In the genomic region with DNA sequence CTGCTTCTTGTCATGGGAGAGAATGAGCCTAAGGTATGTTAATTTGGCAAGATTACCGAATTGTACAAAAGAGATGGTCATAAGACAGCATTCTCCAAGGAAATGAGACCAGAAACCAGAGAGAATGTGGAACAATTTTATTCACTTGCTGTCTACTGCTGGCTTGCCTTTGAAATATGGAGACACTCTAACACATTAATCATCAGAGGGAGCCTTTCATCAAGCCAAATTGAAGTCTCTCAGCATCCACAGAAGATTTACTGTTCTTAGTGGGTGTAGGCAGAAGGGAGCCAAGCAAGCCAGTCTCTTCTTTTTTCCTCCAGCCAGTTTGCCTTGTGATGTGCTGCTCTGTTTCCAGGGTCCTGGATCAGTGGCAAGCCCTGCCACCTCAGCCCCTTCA, we compare ENCODE assay signal across 18 mouse cellular contexts. TPM values are rescaled to one million over a fixed set of nuclear protein-coding genes. Genes with fewer than 3 reads are reported as not detected.
DNase-seq lines count a peak whose midpoint lies in the region; ATAC-seq and TF ChIP-seq lines count a peak whose summit lies in the region.
"Had no signal": no experiment of that assay in that cellular context is flagged by ENCODE, and none has a peak within 500 bp of the region (broad histone marks: within the 10 kb centered on the region; RNA-seq: fewer than 3 reads in every experiment).

No protein-coding gene starts in this region.

- H3K36me3 ChIP-seq in hindbrain, embryonic 15.5 days, result no peaks in the 10 kb centered on the region
- H3K36me3 ChIP-seq in hindbrain, embryonic 11.5 days (ENCODE audit: control insufficient read depth, insufficient read depth, low read length), result no peaks in the 10 kb centered on the region
- no peaks in the 10 kb centered on the region for H3K36me3 ChIP-seq in neural tube, embryonic 11.5 days (ENCODE audit: control insufficient read depth, insufficient read depth, low read length)
- H3K36me3 ChIP-seq in neural tube, embryonic 15.5 days, result no peaks in the 10 kb centered on the region
- H3K36me3 ChIP-seq in stomach, embryonic 16.5 days (ENCODE audit: control insufficient read depth, insufficient read depth, low read length), result no peaks in the 10 kb centered on the region
- H3K36me3 ChIP-seq: forebrain, embryonic 10.5 days had no signal

- H3K4me1 ChIP-seq in hindbrain, embryonic 15.5 days (replicated peaks), result no peaks in the 10 kb centered on the region
- no peaks in the 10 kb centered on the region for H3K4me1 ChIP-seq in hindbrain, embryonic 11.5 days (replicated peaks; ENCODE audit: control insufficient read depth, insufficient read depth, low read length)
- no peaks in the 10 kb centered on the region for H3K4me1 ChIP-seq in neural tube, embryonic 11.5 days (ENCODE audit: control insufficient read depth, insufficient read depth, low read length)
- no peaks in the 10 kb centered on the region for H3K4me1 ChIP-seq in neural tube, embryonic 15.5 days
- H3K4me1 ChIP-seq in embryonic fibroblast, embryonic 13.5 days (ENCODE audit: control insufficient read depth, insufficient read depth, low read length), result no peaks in the 10 kb centered on the region
- no peaks in the 10 kb centered on the region for H3K4me1 ChIP-seq in stomach, embryonic 16.5 days (ENCODE audit: control insufficient read depth, insufficient read depth, low read length)
- H3K4me1 ChIP-seq: forebrain, embryonic 10.5 days had no signal

- ATAC-seq in hindbrain, embryonic 15.5 days (ENCODE audit: low FRiP score, low read depth), result peak; percentile 38; the same call in 1 of the 2 replicates
- ATAC-seq in hindbrain, embryonic 11.5 days (ENCODE audit: low FRiP score), result no peak
- no peak for ATAC-seq in neural tube, embryonic 11.5 days (ENCODE audit: insufficient read depth, low FRiP score, low TSS enrichment)
- ATAC-seq in neural tube, embryonic 15.5 days (ENCODE audit: low FRiP score), result no peak; the same call in 1 of the 2 replicates
- no peak; the same call in 1 of the 2 replicates for ATAC-seq in stomach, embryonic 16.5 days (ENCODE audit: insufficient read depth, low FRiP score)
- ATAC-seq in erythroblast, adult 5-6 weeks (replicated peaks; ENCODE audit: low FRiP score, poor library complexity, severe bottlenecking), result no peak
- ATAC-seq in megakaryocyte, adult 5-6 weeks (ENCODE audit: poor library complexity, severe bottlenecking), result no peak
- ATAC-seq: CD4-positive, CD25-positive, alpha-beta regulatory T cell, adult 4 months; inflammation-experienced regulatory T-cells, adult 6 months; liver, postnatal 0 days had no signal

- no peak for DNase-seq in hindbrain, embryonic 11.5 days (ENCODE audit: low spot score)
- DNase-seq in neural tube, embryonic 11.5 days (ENCODE audit: low spot score), result peak; percentile 11
- DNase-seq: cerebellum, adult 11-12 months; embryo, embryonic 11 days; gastrocnemius, postnatal 14 days; liver, postnatal 0 days; lung, postnatal 10 days; midbrain, embryonic 14.5 days had no signal

- no peak overlapping the region for H3K4me3 ChIP-seq in hindbrain, embryonic 15.5 days
- H3K4me3 ChIP-seq in hindbrain, embryonic 11.5 days (ENCODE audit: low read depth, low read length), result no peak overlapping the region
- no peak overlapping the region for H3K4me3 ChIP-seq in neural tube, embryonic 11.5 days (ENCODE audit: low read depth, low read length)
- H3K4me3 ChIP-seq in neural tube, embryonic 15.5 days (replicated peaks), result no peak overlapping the region
- no peak overlapping the region for H3K4me3 ChIP-seq in embryonic fibroblast, embryonic 13.5 days (ENCODE audit: insufficient read depth, low read length)
- no peak overlapping the region for H3K4me3 ChIP-seq in stomach, embryonic 16.5 days (replicated peaks; ENCODE audit: low read length)
- H3K4me3 ChIP-seq: forebrain, embryonic 10.5 days; myocyte had no signal

- H3K27ac ChIP-seq in hindbrain, embryonic 15.5 days (replicated peaks), result no peak overlapping the region
- H3K27ac ChIP-seq in hindbrain, embryonic 11.5 days (ENCODE audit: low read depth, low read length), result no peak overlapping the region
- H3K27ac ChIP-seq in neural tube, embryonic 11.5 days (ENCODE audit: low read depth, low read length), result no peak overlapping the region
- H3K27ac ChIP-seq in neural tube, embryonic 15.5 days (replicated peaks), result no peak overlapping the region
- peak overlapping the region; percentile 48 for H3K27ac ChIP-seq in embryonic fibroblast, embryonic 13.5 days (ENCODE audit: insufficient read depth, low read length)
- peak overlapping the region; percentile 78 for H3K27ac ChIP-seq in stomach, embryonic 16.5 days (ENCODE audit: low read length)
- H3K27ac ChIP-seq: forebrain, embryonic 10.5 days had no signal

- H3K4me2 ChIP-seq in hindbrain, embryonic 15.5 days, result no peak overlapping the region
- no peak overlapping the region for H3K4me2 ChIP-seq in hindbrain, embryonic 11.5 days (replicated peaks; ENCODE audit: low read depth, low read length)
- H3K4me2 ChIP-seq in neural tube, embryonic 11.5 days (ENCODE audit: low read depth), result no peak overlapping the region
- H3K4me2 ChIP-seq in neural tube, embryonic 15.5 days, result no peak overlapping the region
- H3K4me2 ChIP-seq in stomach, embryonic 16.5 days (ENCODE audit: low read depth, low read length), result no peak overlapping the region

- no peaks in the 10 kb centered on the region for H3K9me3 ChIP-seq in hindbrain, embryonic 15.5 days
- no peaks in the 10 kb centered on the region for H3K9me3 ChIP-seq in hindbrain, embryonic 11.5 days (ENCODE audit: control insufficient read depth, low read length)
- no peaks in the 10 kb centered on the region for H3K9me3 ChIP-seq in neural tube, embryonic 11.5 days (ENCODE audit: control insufficient read depth, low read length)
- H3K9me3 ChIP-seq in neural tube, embryonic 15.5 days (replicated peaks), result no peaks in the 10 kb centered on the region
- no peaks in the 10 kb centered on the region for H3K9me3 ChIP-seq in stomach, embryonic 16.5 days (replicated peaks; ENCODE audit: control insufficient read depth, low read length)
- H3K9me3 ChIP-seq: forebrain, embryonic 10.5 days had no signal

- no peak overlapping the region for H3K9ac ChIP-seq in hindbrain, embryonic 15.5 days
- no peak overlapping the region for H3K9ac ChIP-seq in hindbrain, embryonic 11.5 days (ENCODE audit: low read depth, low read length)
- H3K9ac ChIP-seq in neural tube, embryonic 11.5 days (ENCODE audit: low read length), result no peak overlapping the region
- no peak overlapping the region for H3K9ac ChIP-seq in neural tube, embryonic 15.5 days (replicated peaks)
- no peak overlapping the region for H3K9ac ChIP-seq in stomach, embryonic 16.5 days (ENCODE audit: low read length)
- H3K9ac ChIP-seq: liver, postnatal 0 days had no signal

- 72% methylated on average over 1 of the region's 1 CpGs for WGBS in hindbrain, embryonic 15.5 days
- WGBS in hindbrain, embryonic 11.5 days, result 88% methylated on average over 1 of the region's 1 CpGs
- 69% methylated on average over 1 of the region's 1 CpGs for WGBS in neural tube, embryonic 11.5 days
- WGBS in neural tube, embryonic 15.5 days, result 62% methylated on average over 1 of the region's 1 CpGs
- 62% methylated on average over 1 of the region's 1 CpGs for WGBS in stomach, embryonic 16.5 days

- no peak for TF ChIP-seq CTCF in embryonic fibroblast, embryonic 13.5 days (IDR thresholded peaks at IDR 0.05; ENCODE audit: borderline replicate concordance, insufficient read depth, low read length)

- no peak for TF ChIP-seq POLR2A in embryonic fibroblast, embryonic 13.5 days (IDR thresholded peaks at IDR 0.05; ENCODE audit: low read depth, low read length)

- no peaks in the 10 kb centered on the region for H3K27me3 ChIP-seq in hindbrain, embryonic 15.5 days
- H3K27me3 ChIP-seq in hindbrain, embryonic 11.5 days (ENCODE audit: control insufficient read depth, insufficient read depth, low read length), result no peaks in the 10 kb centered on the region
- H3K27me3 ChIP-seq in neural tube, embryonic 11.5 days (ENCODE audit: control insufficient read depth, insufficient read depth, low read length), result no peaks in the 10 kb centered on the region
- no peaks in the 10 kb centered on the region for H3K27me3 ChIP-seq in neural tube, embryonic 15.5 days (replicated peaks)
- no peaks in the 10 kb centered on the region for H3K27me3 ChIP-seq in stomach, embryonic 16.5 days (ENCODE audit: control insufficient read depth, insufficient read depth, low read length)

RNA-seq across cellular contexts. Expression of gene Tlr3, which starts 37.4 kb away (rescaled TPM):
- 0.74 and 1.4 TPM in 2 replicates for polyA plus RNA-seq in hindbrain, embryonic 15.5 days (2015; fragmentation: Nextera tagmentation; extraction: Ambion mirVana)
- polyA plus RNA-seq in hindbrain, embryonic 11.5 days (2014; fragmentation: Nextera tagmentation; extraction: Ambion mirVana), result 1.1 and 1.8 TPM in 2 replicates
- polyA plus RNA-seq in neural tube, embryonic 11.5 days (2014; fragmentation: Nextera tagmentation; extraction: Ambion mirVana), result 0.58 and 1.8 TPM in 2 replicates
- polyA plus RNA-seq in neural tube, embryonic 15.5 days (2015; fragmentation: Nextera tagmentation; extraction: Ambion mirVana), result 0.84 and 1.5 TPM in 2 replicates
- polyA plus RNA-seq in embryonic fibroblast, embryonic 13.5 days (2011; ENCODE audit: insufficient read length, low read depth, missing spikeins), result 5.4 and 6.7 TPM in 2 replicates
- polyA plus RNA-seq in stomach, embryonic 16.5 days (2015; fragmentation: Nextera tagmentation; extraction: Ambion mirVana), result 3.3 and 3.9 TPM in 2 replicates
- total RNA-seq in erythroblast, adult 5-6 weeks (2015; ENCODE audit: low replicate concordance), result not detected in 2 replicates
- 0.09 and 0.28 TPM in 2 replicates for total RNA-seq in erythroblast, adult 5-6 weeks (2017; ENCODE audit: low replicate concordance)
- 1.8 and 2.2 TPM in 2 replicates for total RNA-seq in megakaryocyte, adult 5-6 weeks (2015)
- 0.29 and 0.41 TPM in 2 replicates for total RNA-seq in megakaryocyte, adult 5-6 weeks (2017)

RNA-seq across cellular contexts. Expression of gene Sorbs2, which starts 59.3 kb away (rescaled TPM):
- polyA plus RNA-seq in hindbrain, embryonic 15.5 days (2015; fragmentation: Nextera tagmentation; extraction: Ambion mirVana), result 52.0 and 54.5 TPM in 2 replicates
- polyA plus RNA-seq in hindbrain, embryonic 11.5 days (2014; fragmentation: Nextera tagmentation; extraction: Ambion mirVana), result 54.9 and 66.1 TPM in 2 replicates
- polyA plus RNA-seq in neural tube, embryonic 11.5 days (2014; fragmentation: Nextera tagmentation; extraction: Ambion mirVana), result 40.9 and 45.2 TPM in 2 replicates
- 43.4 and 48.8 TPM in 2 replicates for polyA plus RNA-seq in neural tube, embryonic 15.5 days (2015; fragmentation: Nextera tagmentation; extraction: Ambion mirVana)
- 18.0 and 28.5 TPM in 2 replicates for polyA plus RNA-seq in embryonic fibroblast, embryonic 13.5 days (2011; ENCODE audit: insufficient read length, low read depth, missing spikeins)
- 27.2 and 28.3 TPM in 2 replicates for polyA plus RNA-seq in stomach, embryonic 16.5 days (2015; fragmentation: Nextera tagmentation; extraction: Ambion mirVana)
- total RNA-seq in erythroblast, adult 5-6 weeks (2015; ENCODE audit: low replicate concordance), result 0.42 TPM in 1 of 2 replicates, not detected in the other
- total RNA-seq in erythroblast, adult 5-6 weeks (2017; ENCODE audit: low replicate concordance), result 0.09 TPM in 1 of 2 replicates, not detected in the other
- total RNA-seq in megakaryocyte, adult 5-6 weeks (2015), result 0.09 TPM in 1 of 2 replicates, not detected in the other
- 0.04 TPM in 1 of 2 replicates, not detected in the other for total RNA-seq in megakaryocyte, adult 5-6 weeks (2017)

Comparison
In these comparisons a context has a peak if more than half of its experiments do, and no peak if none do; other contexts are left out.
1. H3K27ac ChIP-seq: peak in embryonic fibroblast, embryonic 13.5 days (single experiment) and stomach, embryonic 16.5 days (single experiment); none in hindbrain, embryonic 15.5 days (single experiment), hindbrain, embryonic 11.5 days (single experiment), neural tube, embryonic 11.5 days (single experiment) and neural tube, embryonic 15.5 days (single experiment).